ENCODE assay signal across 9 mouse cellular contexts in the genomic region with DNA sequence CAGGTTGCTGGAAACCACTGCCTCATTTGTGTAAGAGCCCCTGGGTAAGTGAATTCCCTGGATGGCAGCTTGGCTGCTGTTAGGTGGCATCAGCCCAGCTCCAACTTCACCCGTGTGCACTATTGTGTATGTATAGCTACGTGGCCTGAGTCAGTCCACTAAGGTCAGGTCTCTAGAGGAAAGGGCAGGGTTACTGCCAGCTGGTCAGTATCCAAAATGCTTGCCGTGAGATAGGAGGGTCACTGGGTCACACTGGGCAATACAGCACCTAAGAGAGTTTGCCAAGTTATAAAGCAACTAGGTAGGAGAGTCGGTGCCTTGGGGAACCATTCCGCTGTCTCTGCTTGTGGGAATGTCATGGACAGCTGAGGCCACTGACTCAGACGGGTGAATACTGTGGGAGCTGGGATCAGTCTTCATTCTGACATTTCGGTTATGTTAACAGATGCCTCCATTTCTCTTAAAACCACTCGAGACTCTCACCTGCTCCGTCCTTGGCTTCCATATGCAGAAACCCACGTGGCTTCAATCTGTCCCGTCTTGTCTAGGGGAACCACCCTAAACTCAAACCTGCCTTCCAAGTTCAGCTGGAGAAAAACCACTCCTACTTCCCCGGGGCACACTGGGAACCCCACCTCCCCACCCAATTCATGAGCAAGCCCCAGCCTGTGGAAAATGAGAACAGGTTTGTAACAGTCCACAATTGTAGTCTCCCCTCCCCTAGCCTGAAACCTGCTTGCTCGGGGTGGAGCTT. TPM values are rescaled to one million over a fixed set of nuclear protein-coding genes. Genes with fewer than 3 reads are reported as not detected.
DNase-seq lines count a peak whose midpoint lies in the region; ATAC-seq and TF ChIP-seq lines count a peak whose summit lies in the region.
"Had no signal": no experiment of that assay in that cellular context is flagged by ENCODE, and none has a peak within 500 bp of the region (broad histone marks: within the 10 kb centered on the region; RNA-seq: fewer than 3 reads in every experiment).

No protein-coding gene starts in this region.

- no peaks in the 10 kb centered on the region for H3K79me2 ChIP-seq in liver, adult 2 months (ENCODE audit: control insufficient read depth, insufficient read depth, low read length)

- WGBS in liver, adult 2 months = 23% methylated on average over 13 of the region's 13 CpGs
- WGBS in intestine, embryonic 14.5 days = 77% methylated on average over 13 of the region's 13 CpGs

- peak; percentile 99 for DNase-seq in liver, adult 2 months (ENCODE audit: extremely low read depth, low read depth, low spot score)
- DNase-seq in liver = no peak
- DNase-seq in adrenal gland, adult 8-10 months = peak; percentile 39
- DNase-seq in intestine, embryonic 14.5 days (ENCODE audit: low spot score) = no peak
- peak; percentile 26 for DNase-seq in naive thymus-derived CD4-positive, alpha-beta T cell, adult 2 months (ENCODE audit: low read depth)
- no peak for DNase-seq in cerebellum, postnatal 14 days
- no peak for DNase-seq in cerebellum, adult 8-10 months
- DNase-seq in layer of hippocampus, adult 9-11 months = no peak

- H3K36me3 ChIP-seq in liver, adult 2 months (ENCODE audit: control insufficient read depth, insufficient read depth, low read length) = peaks cover 2% of the 10 kb centered on the region; the same call in 1 of the 2 replicates
- H3K36me3 ChIP-seq in intestine, embryonic 14.5 days (ENCODE audit: control insufficient read depth, insufficient read depth, low read length) = no peaks in the 10 kb centered on the region

- H3K9ac ChIP-seq in liver, adult 2 months (ENCODE audit: low read depth, low read length) = no peak overlapping the region
- no peak overlapping the region for H3K9ac ChIP-seq in intestine, embryonic 14.5 days (ENCODE audit: low read length)

- peaks cover 21% of the 10 kb centered on the region for H3K4me1 ChIP-seq in liver, adult 2 months (ENCODE audit: control insufficient read depth, insufficient read depth, low read length)
- H3K4me1 ChIP-seq in intestine, embryonic 14.5 days (replicated peaks; ENCODE audit: control insufficient read depth, insufficient read depth, low read length) = no peaks in the 10 kb centered on the region

- H3K4me3 ChIP-seq in liver, adult 2 months (ENCODE audit: insufficient read depth, low read depth, low read length) = no peak overlapping the region
- H3K4me3 ChIP-seq in intestine, embryonic 14.5 days (ENCODE audit: low read depth, low read length) = no peak overlapping the region
- H3K4me3 ChIP-seq: erythroblast, embryonic 14.5 days had no signal

- H3K27me3 ChIP-seq in liver, adult 2 months (ENCODE audit: control insufficient read depth, insufficient read depth, low read length) = no peaks in the 10 kb centered on the region
- H3K27me3 ChIP-seq in intestine, embryonic 14.5 days (replicated peaks; ENCODE audit: control insufficient read depth, insufficient read depth, low read length) = no peaks in the 10 kb centered on the region

- 0 out of 2 replicates have a peak, but pooled peaks have one; percentile 20 for ATAC-seq in intestine, embryonic 14.5 days (replicated peaks; ENCODE audit: low FRiP score, low TSS enrichment, low read depth)

- no peak overlapping the region for H3K4me2 ChIP-seq in intestine, embryonic 14.5 days (ENCODE audit: low read length)

- TF ChIP-seq CTCF in liver, adult 2 months (IDR thresholded peaks at IDR 0.05; ENCODE audit: low read depth, low read length) = no peak

- TF ChIP-seq POLR2A in liver, adult 2 months (IDR thresholded peaks at IDR 0.05; ENCODE audit: extremely low read depth, insufficient read depth, low read length) = no peak

- H3K27ac ChIP-seq in liver, adult 2 months (replicated peaks; ENCODE audit: insufficient read depth, low read depth, low read length) = peak overlapping the region; percentile 54
- no peak overlapping the region for H3K27ac ChIP-seq in intestine, embryonic 14.5 days (ENCODE audit: low read depth)

- H3K9me3 ChIP-seq in intestine, embryonic 14.5 days (ENCODE audit: control insufficient read depth, low read length) = no peaks in the 10 kb centered on the region

RNA-seq across cellular contexts. Expression of a gene that starts 14.1 kb away (rescaled TPM):
- total RNA-seq in liver, adult 2 months (2014; rRNA removed) = 3.9 and 4.6 TPM in 2 replicates
- 4.4 and 9.3 TPM in 2 replicates for polyA plus RNA-seq in liver, adult 2 months (2012; rRNA removed)
- total RNA-seq in adrenal gland, adult 8-10 months (2022) = 10 to 100 TPM; 17.9 to 27.9 (median 24.4) TPM
- 6.3 and 6.4 TPM in 2 replicates for polyA plus RNA-seq in intestine, embryonic 14.5 days (2014; fragmentation: Nextera tagmentation; extraction: Ambion mirVana)
- polyA plus RNA-seq: erythroblast, embryonic 14.5 days had no signal

RNA-seq across cellular contexts. Expression of a gene that starts 58.8 kb away (rescaled TPM):
- total RNA-seq in liver, adult 2 months (2014; rRNA removed) = 11.2 and 11.4 TPM in 2 replicates
- polyA plus RNA-seq in liver, adult 2 months (2012; rRNA removed) = 6.8 and 8.0 TPM in 2 replicates
- 10 to 100 TPM; 56.3 to 71.2 (median 61.2) TPM for total RNA-seq in adrenal gland, adult 8-10 months (2022)
- 42.4 and 44.3 TPM in 2 replicates for polyA plus RNA-seq in intestine, embryonic 14.5 days (2014; fragmentation: Nextera tagmentation; extraction: Ambion mirVana)

Comparison
In these comparisons a context has a peak if more than half of its experiments do, and no peak if none do; other contexts are left out.
1. DNase-seq: peak in liver, adult 2 months (single experiment), adrenal gland, adult 8-10 months (single experiment) and naive thymus-derived CD4-positive, alpha-beta T cell, adult 2 months (single experiment); none in liver (single experiment), intestine, embryonic 14.5 days (single experiment), cerebellum, postnatal 14 days (0 of 2), cerebellum, adult 8-10 months (single experiment) and layer of hippocampus, adult 9-11 months (single experiment).